Mouse (Mus musculus): ENCODE results near the gene Rab13. TPM values are rescaled to one million over a fixed set of nuclear protein-coding genes. Genes with fewer than 3 reads are reported as not detected.

Gene Rab13
- polyA plus RNA-seq, 1 experiment, result 7.7 TPM

GRCm38 (mm10) chr3:90202884-90203283 lies 10.6 kb upstream of the Rab13 start:
- no peak for TF ChIP-seq POLR2A (IDR thresholded peaks at IDR 0.05; ENCODE audit: low read depth, low read length)
- Histone ChIP-seq H3K4me3 (ENCODE audit: insufficient read depth, low read depth, low read length) (no peak overlapping the region), H3K27me3 (replicated peaks; ENCODE audit: control insufficient read depth, insufficient read depth, low read length) (no peaks in the 10 kb centered on the region), H3K27ac (ENCODE audit: insufficient read depth, low read depth, low read length) (no peak overlapping the region), H3K36me3 (ENCODE audit: control insufficient read depth, insufficient read depth, low read length) (0 out of 2 replicates have a peak, but pooled peaks cover 2% of the 10 kb centered on the region), H3K4me1 (ENCODE audit: control insufficient read depth, insufficient read depth, low read length) (peaks cover 4% of the 10 kb centered on the region)
- 52% methylated on average over 1 of the region's 1 CpGs for WGBS
- DNase-seq, result peak; percentile 51

GRCm38 (mm10) chr3:90203619-90204018 lies 9.9 kb upstream of the Rab13 start:
- WGBS, result 37% methylated on average over 5 of the region's 5 CpGs
- Histone ChIP-seq H3K4me3 (ENCODE audit: insufficient read depth, low read depth, low read length) (no peak overlapping the region), H3K27me3 (replicated peaks; ENCODE audit: control insufficient read depth, insufficient read depth, low read length) (no peaks in the 10 kb centered on the region), H3K4me1 (ENCODE audit: control insufficient read depth, insufficient read depth, low read length) (peaks cover 4% of the 10 kb centered on the region), H3K36me3 (ENCODE audit: control insufficient read depth, insufficient read depth, low read length) (0 out of 2 replicates have a peak, but pooled peaks cover 2% of the 10 kb centered on the region), H3K27ac (ENCODE audit: insufficient read depth, low read depth, low read length) (no peak overlapping the region)
- DNase-seq, result no peak
- no peak for TF ChIP-seq CTCF (conservative IDR thresholded peaks at IDR 0.05; ENCODE audit: insufficient read depth, insufficient read length, low read depth, low read length)
- no peak for TF ChIP-seq POLR2A (IDR thresholded peaks at IDR 0.05; ENCODE audit: low read depth, low read length)

DNA sequence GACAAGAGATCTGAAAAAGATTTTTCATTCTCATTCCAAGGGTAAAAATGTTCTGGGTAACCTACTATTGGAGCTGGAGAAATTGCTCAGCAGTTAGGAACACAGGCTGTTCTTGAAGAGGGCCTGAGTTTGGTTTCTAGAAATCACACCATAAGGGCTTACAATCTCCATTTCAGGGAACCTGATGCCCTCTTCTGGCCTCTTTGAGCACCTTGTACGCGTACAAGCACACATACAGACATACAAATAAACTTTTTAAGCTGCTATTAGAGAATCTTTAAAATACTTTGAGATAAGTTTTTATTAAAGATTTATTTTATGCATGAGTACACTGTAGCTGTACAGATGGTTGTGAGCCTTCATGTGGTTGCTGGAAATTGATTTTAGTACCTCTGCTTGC lies 8.9 kb upstream of the Rab13 start:
- Histone ChIP-seq H3K27ac (ENCODE audit: insufficient read depth, low read depth, low read length) (no peak overlapping the region), H3K4me1 (ENCODE audit: control insufficient read depth, insufficient read depth, low read length) (peaks cover 4% of the 10 kb centered on the region), H3K36me3 (ENCODE audit: control insufficient read depth, insufficient read depth, low read length) (0 out of 2 replicates have a peak, but pooled peaks cover 2% of the 10 kb centered on the region), H3K4me3 (ENCODE audit: insufficient read depth, low read depth, low read length) (no peak overlapping the region), H3K27me3 (replicated peaks; ENCODE audit: control insufficient read depth, insufficient read depth, low read length) (no peaks in the 10 kb centered on the region)
- 95% methylated on average over 2 of the region's 2 CpGs for WGBS
- no peak for DNase-seq
- TF ChIP-seq CTCF (conservative IDR thresholded peaks at IDR 0.05; ENCODE audit: insufficient read depth, insufficient read length, low read depth, low read length), result no peak

DNA sequence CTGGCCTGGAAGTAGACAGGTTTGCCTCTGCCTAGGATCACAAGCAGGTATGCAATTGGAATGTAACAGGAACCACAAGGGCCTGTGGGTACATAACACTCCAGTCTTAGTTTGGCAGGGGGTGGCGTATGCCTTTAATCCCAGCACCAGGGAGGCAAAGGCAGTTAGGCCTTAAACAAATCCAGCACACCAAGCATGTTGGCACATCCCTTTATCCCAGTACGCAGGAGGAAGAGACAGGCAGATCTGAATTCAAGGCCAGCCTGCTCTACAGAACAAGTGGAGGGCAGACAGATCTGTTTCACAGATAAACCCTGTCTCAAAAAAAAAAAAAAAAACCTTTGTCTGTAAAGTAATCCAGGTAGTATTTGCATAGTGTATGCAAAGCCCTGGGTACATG lies 4.8 kb upstream of the Rab13 start:
- WGBS, result 66% methylated on average over 2 of the region's 2 CpGs
- H3K27ac ChIP-seq (ENCODE audit: insufficient read depth, low read depth, low read length), result no peak overlapping the region
- no peaks in the 10 kb centered on the region for H3K27me3 ChIP-seq (replicated peaks; ENCODE audit: control insufficient read depth, insufficient read depth, low read length)
- TF ChIP-seq POLR2A (IDR thresholded peaks at IDR 0.05; ENCODE audit: low read depth, low read length) (no peak), CTCF (conservative IDR thresholded peaks at IDR 0.05; ENCODE audit: insufficient read depth, insufficient read length, low read depth, low read length) (no peak)
- H3K4me3 ChIP-seq (ENCODE audit: insufficient read depth, low read depth, low read length), result no peak overlapping the region
- peaks cover 2% of the 10 kb centered on the region; the same call in 1 of the 2 replicates for H3K36me3 ChIP-seq (ENCODE audit: control insufficient read depth, insufficient read depth, low read length)
- DNase-seq, result no peak
- H3K4me1 ChIP-seq (ENCODE audit: control insufficient read depth, insufficient read depth, low read length), result peaks cover 6% of the 10 kb centered on the region

DNA sequence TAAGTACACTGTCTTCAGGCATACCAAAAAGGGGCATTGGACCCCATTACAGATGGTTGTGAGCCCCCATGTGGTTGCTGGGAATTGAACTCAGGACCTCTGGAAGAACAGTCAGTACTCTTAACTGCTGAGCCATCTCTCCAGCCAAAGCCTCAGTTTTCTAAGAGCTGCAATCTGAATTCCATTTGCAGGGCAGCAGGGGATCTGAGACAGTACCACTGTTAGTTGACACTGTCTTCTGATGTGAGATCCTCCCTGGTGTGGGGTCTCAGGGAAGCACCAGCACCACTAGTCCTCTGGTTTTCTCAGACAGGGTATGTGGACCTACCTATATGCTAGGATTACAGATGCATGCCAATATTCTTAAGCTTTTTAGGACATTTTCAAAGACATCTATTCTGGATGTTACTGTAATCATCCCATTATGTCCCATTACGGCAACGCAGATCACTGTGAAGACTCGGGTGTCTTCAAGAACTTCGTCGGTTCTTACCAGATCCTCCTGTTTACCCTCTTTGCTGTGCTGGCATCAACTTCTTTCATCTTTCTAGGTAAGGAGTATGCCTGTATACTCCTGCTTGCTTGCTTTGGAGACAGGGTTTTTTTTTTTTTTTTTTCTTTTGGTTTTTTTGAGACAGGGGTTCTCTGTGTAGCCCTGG lies 3.5 kb upstream of the Rab13 start:
- Histone ChIP-seq H3K4me1 (ENCODE audit: control insufficient read depth, insufficient read depth, low read length) (peaks cover 5% of the 10 kb centered on the region; the same call in 1 of the 2 replicates), H3K27ac (ENCODE audit: insufficient read depth, low read depth, low read length) (no peak overlapping the region), H3K27me3 (replicated peaks; ENCODE audit: control insufficient read depth, insufficient read depth, low read length) (no peaks in the 10 kb centered on the region), H3K4me3 (ENCODE audit: insufficient read depth, low read depth, low read length) (no peak overlapping the region), H3K36me3 (ENCODE audit: control insufficient read depth, insufficient read depth, low read length) (peaks cover 2% of the 10 kb centered on the region; the same call in 1 of the 2 replicates)
- no peak for DNase-seq
- WGBS, result 92% methylated on average over 5 of the region's 5 CpGs
- no peak for TF ChIP-seq CTCF (conservative IDR thresholded peaks at IDR 0.05; ENCODE audit: insufficient read depth, insufficient read length, low read depth, low read length)
- no peak for TF ChIP-seq POLR2A (IDR thresholded peaks at IDR 0.05; ENCODE audit: low read depth, low read length)

- TF ChIP-seq POLR2A (IDR thresholded peaks at IDR 0.05; ENCODE audit: low read depth, low read length) (no peak), CTCF (conservative IDR thresholded peaks at IDR 0.05; ENCODE audit: insufficient read depth, insufficient read length, low read depth, low read length) (no peak)
- Histone ChIP-seq H3K36me3 (ENCODE audit: control insufficient read depth, insufficient read depth, low read length) (peaks cover 2% of the 10 kb centered on the region; the same call in 1 of the 2 replicates), H3K4me3 (ENCODE audit: insufficient read depth, low read depth, low read length) (peak overlapping the region; percentile 7; the same call in 1 of the 2 replicates), H3K27me3 (replicated peaks; ENCODE audit: control insufficient read depth, insufficient read depth, low read length) (no peaks in the 10 kb centered on the region), H3K4me1 (ENCODE audit: control insufficient read depth, insufficient read depth, low read length) (peaks cover 5% of the 10 kb centered on the region; the same call in 1 of the 2 replicates), H3K27ac (ENCODE audit: insufficient read depth, low read depth, low read length) (no peak overlapping the region)
- no peak for DNase-seq
- WGBS, result 50% methylated on average over 13 of the region's 13 CpGs
These were observed 1.8 kb upstream of the Rab13 start for GRCm38 (mm10) chr3:90211475-90212398.

- H3K4me3 ChIP-seq (ENCODE audit: insufficient read depth, low read depth, low read length), result peak overlapping the region; percentile 59
- no peak for TF ChIP-seq CTCF (conservative IDR thresholded peaks at IDR 0.05; ENCODE audit: insufficient read depth, insufficient read length, low read depth, low read length)
- no peak for TF ChIP-seq POLR2A (IDR thresholded peaks at IDR 0.05; ENCODE audit: low read depth, low read length)
- no peak for DNase-seq
- WGBS, result 3% methylated on average over 5 of the region's 5 CpGs
- no peaks in the 10 kb centered on the region for H3K27me3 ChIP-seq (replicated peaks; ENCODE audit: control insufficient read depth, insufficient read depth, low read length)
- H3K4me1 ChIP-seq (ENCODE audit: control insufficient read depth, insufficient read depth, low read length), result peaks cover 5% of the 10 kb centered on the region; the same call in 1 of the 2 replicates
- H3K36me3 ChIP-seq (ENCODE audit: control insufficient read depth, insufficient read depth, low read length), result peaks cover 2% of the 10 kb centered on the region; the same call in 1 of the 2 replicates
- no peak overlapping the region for H3K27ac ChIP-seq (ENCODE audit: insufficient read depth, low read depth, low read length)
These were observed 772 bp upstream of the Rab13 start for GRCm38 (mm10) chr3:90212723-90213122.

Data from kidney, adult 2 months (tissue).